Mouse (Mus musculus) kidney, embryonic 14.5 days (tissue): ENCODE measurements around the gene Zc3h4. TPM values are rescaled to one million over a fixed set of nuclear protein-coding genes. Genes with fewer than 3 reads are reported as not detected.

ENCODE experiments used
- ATAC-seq: fragments of 200-750 bp; cut with Nextera tagmentation; 2 replicates; pipeline ENCODE4 v1.8.0; 2017; ENCODE audit warnings: moderate number of reproducible peaks, mild to moderate bottlenecking, moderate TSS enrichment, moderate library complexity; ENCODE audit not compliant: low FRiP score, low TSS enrichment
- H3K27ac ChIP-seq: fragments of 300-500 bp; sonication (generic); 2 replicates; pipeline ENCODE4 v1.5.1; 2014; ENCODE audit warnings: low read depth, mild to moderate bottlenecking, low read length, moderate library complexity, mixed read lengths
- H3K27me3 ChIP-seq: fragments of 300-500 bp; sonication (generic); 2 replicates; pipeline ENCODE4 v1.6.1; 2014; ENCODE audit warnings: mild to moderate bottlenecking, low read length; ENCODE audit not compliant: control insufficient read depth, insufficient read depth
- H3K36me3 ChIP-seq: fragments of 300-500 bp; sonication (generic); 2 replicates; pipeline ENCODE4 v1.6.1; 2014; ENCODE audit warnings: low read length, mixed read lengths; ENCODE audit not compliant: control insufficient read depth, insufficient read depth
- H3K4me1 ChIP-seq: fragments of 300-500 bp; sonication (generic); 2 replicates; pipeline ENCODE4 v1.6.1; 2014; ENCODE audit warnings: low read length, mixed read lengths; ENCODE audit not compliant: control insufficient read depth, insufficient read depth
- H3K4me2 ChIP-seq: fragments of 300-500 bp; sonication (generic); replicated peaks from 2 replicates; pipeline ENCODE4 v1.6.1; 2014; ENCODE audit warnings: low read depth, mild to moderate bottlenecking, low read length
- H3K4me3 ChIP-seq: fragments of 300-500 bp; sonication (generic); 2 replicates; pipeline ENCODE4 v1.5.1; 2014; ENCODE audit warnings: mild to moderate bottlenecking, low read length
- H3K9ac ChIP-seq: fragments of 300-500 bp; sonication (generic); 2 replicates; pipeline ENCODE4 v1.6.1; 2014; ENCODE audit warnings: low read depth, mild to moderate bottlenecking, low read length, moderate library complexity
- H3K9me3 ChIP-seq: fragments of 300-500 bp; sonication (generic); 2 replicates; pipeline ENCODE4 v1.6.1; 2016; ENCODE audit warnings: low read length; ENCODE audit not compliant: control insufficient read depth
- WGBS: fragments of 180-500 bp; shearing (Covaris S2); extraction: QIAGEN DNeasy Blood & Tissue Kit; methylation state at CpG from one replicate; pipeline ENCODE4 v1.1.7; 2014; 5-methylcytosine and 5-hydroxymethylcytosine counted together
- polyA plus RNA-seq: library from polyadenylated mRNA; unstranded; fragments of >200 nt; fragmentation: Nextera tagmentation; extraction: Ambion mirVana; gene quantifications from 2 replicates; pipeline ENCODE4 v1.2.1, GENCODE M21; 2014

Zc3h4 gene
- polyA plus RNA-seq = 16.7 and 23.6 TPM in 2 replicates

GRCm38 (mm10) chr7:16400689-16401611 lies at the start of gene Zc3h4:
Gene Zc3h4, plus strand, starts transcription at chr7:16400910.
- peak; percentile 55 for ATAC-seq
- H3K4me1 ChIP-seq = peaks cover 25% of the 10 kb centered on the region

GRCm38 (mm10) chr7:16355854-16356594 lies 44.7 kb upstream of the Zc3h4 start:
- Histone ChIP-seq H3K4me1 (no peaks in the 10 kb centered on the region), H3K27ac (no peak overlapping the region), H3K36me3 (peaks cover 65% of the 10 kb centered on the region), H3K9me3 (no peaks in the 10 kb centered on the region), H3K9ac (no peak overlapping the region), H3K4me3 (no peak overlapping the region), H3K4me2 (no peak overlapping the region), H3K27me3 (no peaks in the 10 kb centered on the region)
- WGBS = 96% methylated on average over 3 of the region's 3 CpGs
- no peak for ATAC-seq

More at GRCm38 (mm10) chr7:16400689-16401611, at the start of gene Zc3h4:
- no peaks in the 10 kb centered on the region for H3K9me3 ChIP-seq
- WGBS = under 1% methylated on average over 59 of the region's 85 CpGs
- peak within 1 kb of the TSS; percentile 100 for H3K9ac ChIP-seq
- no peaks in the 10 kb centered on the region for H3K36me3 ChIP-seq
- H3K4me3 ChIP-seq = peak within 1 kb of the TSS; percentile 96
- H3K27ac ChIP-seq = peak within 1 kb of the TSS; percentile 100
- peak within 1 kb of the TSS; percentile 65 for H3K4me2 ChIP-seq
- H3K27me3 ChIP-seq = no peaks in the 10 kb centered on the region

DNA sequence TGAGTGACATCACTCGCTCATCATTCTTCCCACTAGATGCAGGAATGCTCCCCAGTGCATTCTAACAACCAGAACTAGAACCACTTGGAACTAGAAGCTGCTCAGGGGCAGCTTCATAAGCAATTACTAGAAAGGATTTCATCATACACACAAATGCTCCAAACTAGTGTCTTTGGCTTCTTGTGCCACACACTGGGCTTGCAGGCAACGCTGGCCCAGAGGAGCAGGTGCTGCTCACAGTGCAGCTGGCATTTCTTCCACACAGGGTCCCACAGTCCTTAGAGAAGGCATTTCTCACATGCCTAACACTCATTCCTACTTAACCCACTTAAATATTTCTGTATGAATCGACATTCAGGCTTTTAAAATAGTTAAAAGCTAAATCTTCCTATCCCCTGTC lies 43.1 kb upstream of the Zc3h4 start:
- Histone ChIP-seq H3K27me3 (no peaks in the 10 kb centered on the region), H3K9me3 (no peaks in the 10 kb centered on the region), H3K4me2 (no peak overlapping the region), H3K4me1 (no peaks in the 10 kb centered on the region), H3K36me3 (peaks cover 65% of the 10 kb centered on the region), H3K27ac (no peak overlapping the region), H3K9ac (no peak overlapping the region), H3K4me3 (no peak overlapping the region)
- WGBS = 94% methylated on average over 3 of the region's 3 CpGs
- ATAC-seq = no peak

DNA sequence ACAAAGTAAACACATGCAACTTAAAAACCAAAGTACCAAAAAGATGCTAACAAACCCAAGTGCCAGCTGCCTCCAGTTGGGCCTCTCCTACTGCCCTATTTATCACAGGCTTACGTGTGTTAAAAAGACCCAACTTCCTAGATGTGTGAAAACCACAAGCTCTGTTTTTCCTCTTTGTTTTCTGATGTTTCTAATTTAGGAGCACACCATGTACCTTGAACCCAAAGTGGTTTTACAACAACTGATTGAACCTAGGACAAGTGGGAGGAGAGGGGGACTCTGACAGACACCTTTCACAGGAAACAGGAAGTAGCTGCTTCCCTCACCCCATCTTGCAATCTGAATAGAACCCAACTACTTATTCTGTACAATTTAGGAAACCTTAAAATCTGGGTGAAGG lies 36.4 kb upstream of the Zc3h4 start:
- Histone ChIP-seq H3K4me2 (no peak overlapping the region), H3K4me1 (no peaks in the 10 kb centered on the region), H3K4me3 (no peak overlapping the region), H3K9me3 (no peaks in the 10 kb centered on the region), H3K36me3 (peaks cover 78% of the 10 kb centered on the region), H3K27me3 (no peaks in the 10 kb centered on the region), H3K27ac (no peak overlapping the region), H3K9ac (no peak overlapping the region)
- ATAC-seq = no peak
- WGBS = 73% methylated on average over 1 of the region's 1 CpGs

GRCm38 (mm10) chr7:16364901-16365500 lies 35.7 kb upstream of the Zc3h4 start:
- Histone ChIP-seq H3K4me3 (no peak overlapping the region), H3K27me3 (no peaks in the 10 kb centered on the region), H3K36me3 (peaks cover 85% of the 10 kb centered on the region), H3K9me3 (no peaks in the 10 kb centered on the region), H3K4me1 (no peaks in the 10 kb centered on the region), H3K4me2 (no peak overlapping the region), H3K9ac (no peak overlapping the region), H3K27ac (no peak overlapping the region)
- no peak for ATAC-seq
- 36% methylated on average over 4 of the region's 4 CpGs for WGBS

- WGBS = 47% methylated on average over 10 of the region's 10 CpGs
- ATAC-seq = no peak
- Histone ChIP-seq H3K4me2 (no peak overlapping the region), H3K27me3 (no peaks in the 10 kb centered on the region), H3K27ac (no peak overlapping the region), H3K9me3 (no peaks in the 10 kb centered on the region), H3K4me1 (no peaks in the 10 kb centered on the region), H3K36me3 (peaks cover 92% of the 10 kb centered on the region), H3K4me3 (no peak overlapping the region), H3K9ac (no peak overlapping the region)
Observed at GRCm38 (mm10) chr7:16366133-16366646, 34.5 kb upstream of the Zc3h4 start.

- no peak overlapping the region for H3K4me3 ChIP-seq
- no peaks in the 10 kb centered on the region for H3K27me3 ChIP-seq
- no peaks in the 10 kb centered on the region for H3K4me1 ChIP-seq
- H3K27ac ChIP-seq = no peak overlapping the region
- H3K9me3 ChIP-seq = no peaks in the 10 kb centered on the region
- peaks cover 90% of the 10 kb centered on the region for H3K36me3 ChIP-seq
- no peak overlapping the region for H3K4me2 ChIP-seq
- H3K9ac ChIP-seq = no peak overlapping the region
- 71% methylated on average over 4 of the region's 4 CpGs for WGBS
- no peak for ATAC-seq
Observed at GRCm38 (mm10) chr7:16366669-16367068, 34.0 kb upstream of the Zc3h4 start.

DNA sequence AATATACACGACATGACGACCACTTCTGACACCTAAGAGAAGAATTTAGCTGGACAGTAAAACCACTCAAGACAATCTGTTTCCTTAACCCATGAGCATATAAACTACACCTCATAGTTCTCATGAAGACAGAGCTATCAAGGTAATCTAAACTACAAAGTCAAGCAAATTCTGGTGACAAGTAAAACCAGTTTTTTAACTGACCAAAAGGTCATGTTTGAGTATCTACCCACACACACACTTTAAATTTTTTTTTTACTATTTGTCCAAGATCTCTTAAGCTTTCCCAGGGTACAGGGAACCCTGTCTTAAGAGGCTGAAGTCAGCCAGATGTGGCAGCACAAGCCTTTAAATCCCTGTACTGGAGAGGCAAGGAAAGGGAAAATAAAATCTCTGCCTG lies 31.9 kb upstream of the Zc3h4 start:
- 76% methylated on average over 2 of the region's 2 CpGs for WGBS

More for the DNA sequence above, 31.9 kb upstream of the Zc3h4 start:
- no peaks in the 10 kb centered on the region for H3K9me3 ChIP-seq
- H3K4me3 ChIP-seq = no peak overlapping the region
- H3K4me1 ChIP-seq = no peaks in the 10 kb centered on the region
- no peak overlapping the region for H3K9ac ChIP-seq
- no peak for ATAC-seq
- no peak overlapping the region for H3K27ac ChIP-seq
- H3K36me3 ChIP-seq = peaks cover 84% of the 10 kb centered on the region
- no peaks in the 10 kb centered on the region for H3K27me3 ChIP-seq
- no peak overlapping the region for H3K4me2 ChIP-seq
